Mouse (Mus musculus): ENCODE data around the gene Cylc1.

Gene Cylc1

GRCm38 (mm10) chrX:111110118-111110517, at the start of gene Cylc1:
TSS of gene Cylc1 (plus strand) at chrX:111110418.
- Histone ChIP-seq H3K4me1 (replicated peaks; ENCODE audit: low read depth, low read length) (no peaks in the 10 kb centered on the region), H3K4me3 (replicated peaks; ENCODE audit: low read length) (no peak within 1 kb of the TSS), H3K9me3 (ENCODE audit: low read length) (no peaks in the 10 kb centered on the region), H3K36me3 (ENCODE audit: insufficient read depth, low read length) (no peaks in the 10 kb centered on the region), H3K27me3 (ENCODE audit: insufficient read depth, low read length) (no peaks in the 10 kb centered on the region)
- no peak for TF ChIP-seq POU5F1 (IDR thresholded peaks at IDR 0.05; ENCODE audit: borderline replicate concordance, low read length)
- no peak for TF ChIP-seq CTCF (conservative IDR thresholded peaks at IDR 0.05; ENCODE audit: low read length)
- no peak for TF ChIP-seq NANOG (IDR thresholded peaks at IDR 0.05; ENCODE audit: borderline replicate concordance, low read length)

DNA sequence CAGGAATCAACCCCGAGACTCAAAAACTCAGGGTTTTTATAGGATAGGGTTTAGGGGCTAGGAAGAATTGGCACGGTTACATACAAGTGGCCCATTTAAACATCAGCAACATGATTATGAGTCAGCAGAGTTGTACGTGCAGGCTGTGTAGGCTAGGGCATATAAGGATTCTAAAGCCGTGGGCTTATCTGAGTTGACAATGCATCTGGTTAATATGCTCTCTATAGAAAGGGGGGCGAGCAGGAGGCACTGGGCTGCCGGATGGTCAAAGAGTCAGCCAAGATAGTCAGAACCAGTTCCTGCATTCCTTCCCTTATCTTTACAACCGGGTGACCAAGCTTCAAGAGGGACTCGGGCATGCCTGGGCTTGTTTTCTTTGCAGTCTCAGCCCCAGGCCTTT, 31.5 kb upstream of the Cylc1 start:
- Histone ChIP-seq H3K4me1 (replicated peaks; ENCODE audit: low read depth, low read length) (no peaks in the 10 kb centered on the region), H3K27me3 (ENCODE audit: insufficient read depth, low read length) (no peaks in the 10 kb centered on the region), H3K36me3 (ENCODE audit: insufficient read depth, low read length) (no peaks in the 10 kb centered on the region), H3K4me3 (replicated peaks; ENCODE audit: low read length) (no peak overlapping the region), H3K9me3 (ENCODE audit: low read length) (peaks cover 17% of the 10 kb centered on the region; the same call in 1 of the 2 replicates)
- TF ChIP-seq CTCF (conservative IDR thresholded peaks at IDR 0.05; ENCODE audit: low read length) (no peak), NANOG (IDR thresholded peaks at IDR 0.05; ENCODE audit: borderline replicate concordance, low read length) (no peak), POU5F1 (IDR thresholded peaks at IDR 0.05; ENCODE audit: borderline replicate concordance, low read length) (no peak)

DNA sequence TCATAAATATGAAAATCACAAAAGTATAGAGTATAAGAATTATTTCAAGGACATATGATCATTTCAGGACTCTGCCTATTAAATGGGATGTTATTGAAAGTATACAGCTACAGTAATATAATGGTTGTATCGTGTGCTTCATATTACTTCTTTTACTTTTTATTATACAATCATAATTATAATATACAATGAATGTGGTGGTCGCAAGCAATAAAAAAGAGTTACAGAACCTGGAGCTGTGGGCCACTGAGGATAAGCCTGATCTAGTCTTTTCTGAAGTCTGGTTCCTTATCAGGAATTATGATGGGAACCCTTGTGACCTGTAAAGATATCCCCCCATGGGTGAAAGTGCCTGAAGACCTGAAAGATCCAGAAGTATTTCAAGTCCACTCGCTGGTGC, 57.8 kb downstream of the Cylc1 start, which contains the start of gene Gm10112:
Gm10112 (plus strand) TSS at position 301 of the 400 bp plus-strand sequence.
- Histone ChIP-seq H3K4me1 (replicated peaks; ENCODE audit: low read depth, low read length) (no peaks in the 10 kb centered on the region), H3K36me3 (ENCODE audit: insufficient read depth, low read length) (no peaks in the 10 kb centered on the region), H3K4me3 (replicated peaks; ENCODE audit: low read length) (no peak within 1 kb of the TSS), H3K9me3 (ENCODE audit: low read length) (no peaks in the 10 kb centered on the region), H3K27me3 (ENCODE audit: insufficient read depth, low read length) (no peaks in the 10 kb centered on the region)
- TF ChIP-seq NANOG (IDR thresholded peaks at IDR 0.05; ENCODE audit: borderline replicate concordance, low read length) (no peak), CTCF (conservative IDR thresholded peaks at IDR 0.05; ENCODE audit: low read length) (no peak), POU5F1 (IDR thresholded peaks at IDR 0.05; ENCODE audit: borderline replicate concordance, low read length) (no peak)
